Mouse (Mus musculus) urinary bladder, postnatal 10 days (tissue): ENCODE measurements around the gene Slc27a5.

ENCODE experiments used
- DNase-seq: peaks from one replicate; pipeline ENCODE4 v3.0.0; 2022; ENCODE audit warnings: low spot score

Slc27a5 gene

GRCm38 (mm10) chr7:12998053-12998452 lies at the start of gene Slc27a5:
TSS of gene Slc27a5 (minus strand) at chr7:12998192.
- DNase-seq = no peak

- no peak for DNase-seq
These were observed 48.1 kb upstream of the Slc27a5 start for GRCm38 (mm10) chr7:13046084-13046483.

- no peak for DNase-seq
These were observed 46.2 kb upstream of the Slc27a5 start for GRCm38 (mm10) chr7:13044254-13044625.

GRCm38 (mm10) chr7:13043445-13044253 lies 45.7 kb upstream of the Slc27a5 start:
- no peak for DNase-seq

- DNase-seq = no peak
These were observed 45.1 kb upstream of the Slc27a5 start for GRCm38 (mm10) chr7:13043120-13043444.

- DNase-seq = no peak
These were observed 44.5 kb upstream of the Slc27a5 start for GRCm38 (mm10) chr7:13042511-13042910.

GRCm38 (mm10) chr7:13041256-13041655 lies 43.3 kb upstream of the Slc27a5 start:
- no peak for DNase-seq

- DNase-seq = no peak
These were observed 41.2 kb upstream of the Slc27a5 start for GRCm38 (mm10) chr7:13039181-13039580.

- DNase-seq = no peak
These were observed 40.7 kb upstream of the Slc27a5 start for GRCm38 (mm10) chr7:13038621-13039169.

GRCm38 (mm10) chr7:13037901-13038555 lies 40.0 kb upstream of the Slc27a5 start, which contains the start of gene Ube2m:
TSS of gene Ube2m (minus strand) at chr7:13038275.
- DNase-seq = peak; percentile 96

- DNase-seq = no peak
These were observed 39.4 kb upstream of the Slc27a5 start for GRCm38 (mm10) chr7:13037366-13037765.

GRCm38 (mm10) chr7:13036806-13037205 lies 38.8 kb upstream of the Slc27a5 start:
- no peak for DNase-seq

- DNase-seq = no peak
These were observed 37.3 kb upstream of the Slc27a5 start for GRCm38 (mm10) chr7:13035211-13035855.

- DNase-seq = peak; percentile 94
These were observed 36.4 kb upstream of the Slc27a5 start, which contains the start of gene Chmp2a for GRCm38 (mm10) chr7:13034148-13034977. TSS of gene Chmp2a (minus strand) at chr7:13034807.

GRCm38 (mm10) chr7:13033451-13034147 lies 35.6 kb upstream of the Slc27a5 start:
- DNase-seq = no peak

- DNase-seq = no peak
These were observed 34.5 kb upstream of the Slc27a5 start for GRCm38 (mm10) chr7:13032541-13032940.

- no peak for DNase-seq
These were observed 34.0 kb upstream of the Slc27a5 start for GRCm38 (mm10) chr7:13031983-13032382.

- DNase-seq = no peak
These were observed 33.1 kb upstream of the Slc27a5 start for GRCm38 (mm10) chr7:13031069-13031468.

GRCm38 (mm10) chr7:13028986-13029385 lies 31.0 kb upstream of the Slc27a5 start:
- DNase-seq = no peak

- no peak for DNase-seq
These were observed 27.6 kb upstream of the Slc27a5 start for GRCm38 (mm10) chr7:13025511-13026112.

GRCm38 (mm10) chr7:13024805-13025204 lies 26.8 kb upstream of the Slc27a5 start:
- DNase-seq = peak; percentile 26
